Mouse (Mus musculus) liver, adult 2 months (tissue): ENCODE measurements around the gene Selp.

Experiments used
- CTCF ChIP-seq: fragments of 200-500 bp; IDR thresholded peaks from 2 replicates; pipeline ENCODE4 v1.5.1; 2011; ENCODE audit warnings: low read depth, low read length, control low read depth
- POLR2A ChIP-seq: fragments of 200-500 bp; IDR thresholded peaks from 2 replicates; pipeline ENCODE4 v1.6.1; 2011; ENCODE audit warnings: low read length, control low read depth; ENCODE audit not compliant: insufficient read depth; ENCODE audit errors: extremely low read depth

- TF ChIP-seq CTCF (no peak), POLR2A (no peak)
These were observed 16.7 kb upstream of the Selp start for GRCm38 (mm10) chr1:164098372-164098771.
